Mouse (Mus musculus) ovary, postnatal 10 days (tissue): Measurements from ENCODE around the gene Defa22.
"Not testable (repeated sequence)": the region's sequence is repeated elsewhere in the genome, so short reads cannot be mapped to it uniquely, and the experiment has no call there.

Experiments used
- DNase-seq: peaks from one replicate; pipeline ENCODE4 v3.0.0; 2022; ENCODE audit warnings: low spot score

Defa22 gene

GRCm38 (mm10) chr8:21161977-21162376, at the start of gene Defa22:
Defa22 (plus strand) TSS chr8:21162277.
- not testable (repeated sequence) for DNase-seq

- not testable (repeated sequence) for DNase-seq
These were observed 27.7 kb upstream of the Defa22 start, which contains the start of gene Defa30 for GRCm38 (mm10) chr8:21134342-21134741. Defa30 (plus strand) TSS chr8:21134642.

- not testable (repeated sequence) for DNase-seq
These were observed 29.2 kb downstream of the Defa22 start, which contains the start of gene Defa31 for GRCm38 (mm10) chr8:21191314-21191713. Defa31 (plus strand) TSS chr8:21191614.

DNA sequence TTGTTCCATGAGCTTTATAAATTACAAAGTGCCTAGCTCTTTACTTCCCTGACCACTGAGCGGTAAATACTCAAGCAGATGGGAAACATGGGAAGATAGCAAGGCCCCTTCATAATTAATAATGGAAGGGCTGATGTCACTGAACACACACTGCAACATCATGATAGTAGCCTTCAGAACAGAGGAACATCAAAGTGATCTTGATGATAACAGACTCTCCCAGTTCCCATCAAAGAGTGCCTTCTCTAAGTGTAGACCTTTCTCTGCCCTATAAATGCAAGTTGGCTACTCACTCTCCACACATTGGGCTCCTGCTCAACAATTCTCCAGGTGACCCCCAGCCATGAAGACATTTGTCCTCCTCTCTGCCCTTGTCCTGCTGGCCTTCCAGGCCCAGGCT, 39.2 kb downstream of the Defa22 start, which contains the start of gene Gm15293:
TSS of gene Gm15293 (plus strand) at position 301 of the 400 bp plus-strand sequence.
- DNase-seq: not testable (repeated sequence)
